In genomic region chr12:32104451-32104862, GRCm38 (mm10) we compare ENCODE assay signal across 9 mouse cellular contexts. TPM values are rescaled to one million over a fixed set of nuclear protein-coding genes. Genes with fewer than 3 reads are reported as not detected.
DNase-seq lines count a peak whose midpoint lies in the region; ATAC-seq and TF ChIP-seq lines count a peak whose summit lies in the region.
"Had no signal": no experiment of that assay in that cellular context is flagged by ENCODE, and none has a peak within 500 bp of the region (broad histone marks: within the 10 kb centered on the region; RNA-seq: fewer than 3 reads in every experiment).

No protein-coding gene starts in this region.

- 18% methylated on average over 6 of the region's 6 CpGs for WGBS in liver, embryonic 12.5 days (ENCODE audit: insufficient replicate concordance)
- 90% methylated on average over 6 of the region's 6 CpGs for WGBS in midbrain, embryonic 16.5 days
- 94% methylated on average over 6 of the region's 6 CpGs for WGBS in hindbrain, embryonic 16.5 days
- WGBS in midbrain, embryonic 13.5 days = 93% methylated on average over 6 of the region's 6 CpGs

- TF ChIP-seq CTCF in G1E (IDR thresholded peaks at IDR 0.05; ENCODE audit: low read depth, low read length) = no peak

- H3K27me3 ChIP-seq in G1E (ENCODE audit: insufficient read depth, low read length) = no peaks in the 10 kb centered on the region
- H3K27me3 ChIP-seq in liver, embryonic 12.5 days (replicated peaks) = no peaks in the 10 kb centered on the region
- H3K27me3 ChIP-seq in midbrain, embryonic 16.5 days (ENCODE audit: control insufficient read depth, insufficient read depth, low read depth, low read length) = no peaks in the 10 kb centered on the region
- H3K27me3 ChIP-seq in hindbrain, embryonic 16.5 days (replicated peaks; ENCODE audit: control insufficient read depth, insufficient read depth, low read length) = no peaks in the 10 kb centered on the region
- H3K27me3 ChIP-seq in midbrain, embryonic 13.5 days = no peaks in the 10 kb centered on the region

- H3K9ac ChIP-seq in liver, embryonic 12.5 days = peak overlapping the region; percentile 79
- H3K9ac ChIP-seq in midbrain, embryonic 16.5 days (ENCODE audit: low read depth, low read length) = no peak overlapping the region
- no peak overlapping the region for H3K9ac ChIP-seq in hindbrain, embryonic 16.5 days (ENCODE audit: low read depth, low read length)
- H3K9ac ChIP-seq in midbrain, embryonic 13.5 days (replicated peaks) = no peak overlapping the region

- ATAC-seq in G1E (ENCODE audit: extremely low read depth, insufficient number of reproducible peaks, low FRiP score, poor library complexity, severe bottlenecking) = peak; percentile 97
- peak; percentile 100 for ATAC-seq in liver, embryonic 12.5 days
- ATAC-seq in midbrain, embryonic 16.5 days = no peak
- no peak for ATAC-seq in hindbrain, embryonic 16.5 days
- ATAC-seq in midbrain, embryonic 13.5 days = no peak

- H3K4me1 ChIP-seq in G1E (ENCODE audit: insufficient read depth, low read depth, low read length) = peaks cover 80% of the 10 kb centered on the region
- H3K4me1 ChIP-seq in liver, embryonic 12.5 days = peaks cover 93% of the 10 kb centered on the region
- no peaks in the 10 kb centered on the region for H3K4me1 ChIP-seq in midbrain, embryonic 16.5 days (ENCODE audit: control insufficient read depth, insufficient read depth, low read length)
- H3K4me1 ChIP-seq in hindbrain, embryonic 16.5 days (ENCODE audit: control insufficient read depth, insufficient read depth, low read depth, low read length) = no peaks in the 10 kb centered on the region
- no peaks in the 10 kb centered on the region for H3K4me1 ChIP-seq in midbrain, embryonic 13.5 days (replicated peaks)

- peak overlapping the region; percentile 98 for H3K27ac ChIP-seq in liver, embryonic 12.5 days
- H3K27ac ChIP-seq in midbrain, embryonic 16.5 days (ENCODE audit: low read length) = no peak overlapping the region
- H3K27ac ChIP-seq in hindbrain, embryonic 16.5 days (ENCODE audit: low read depth, low read length) = no peak overlapping the region
- H3K27ac ChIP-seq in midbrain, embryonic 13.5 days = no peak overlapping the region
- H3K27ac ChIP-seq: kidney, postnatal 0 days had no signal

- DNase-seq in G1E (ENCODE audit: low spot score) (peak; percentile 94), adipocyte (ENCODE audit: low spot score) (peak; percentile 40)
- peak; percentile 41 for DNase-seq in heart, adult 8-10 months (ENCODE audit: low spot score)
- no peak for DNase-seq in gastrocnemius, postnatal 4 days (ENCODE audit: low spot score in 2 of 2)

- peak overlapping the region; percentile 69 for H3K4me2 ChIP-seq in liver, embryonic 12.5 days
- H3K4me2 ChIP-seq in midbrain, embryonic 16.5 days (ENCODE audit: low read length) = no peak overlapping the region
- H3K4me2 ChIP-seq in hindbrain, embryonic 16.5 days (ENCODE audit: low read length) = no peak overlapping the region
- H3K4me2 ChIP-seq in midbrain, embryonic 13.5 days (replicated peaks) = no peak overlapping the region

- H3K36me3 ChIP-seq in G1E (replicated peaks) = peaks cover 6% of the 10 kb centered on the region
- H3K36me3 ChIP-seq in liver, embryonic 12.5 days = peaks cover 59% of the 10 kb centered on the region
- H3K36me3 ChIP-seq in midbrain, embryonic 16.5 days (ENCODE audit: control insufficient read depth, insufficient read depth, low read length) = no peaks in the 10 kb centered on the region
- no peaks in the 10 kb centered on the region for H3K36me3 ChIP-seq in hindbrain, embryonic 16.5 days (ENCODE audit: control insufficient read depth, insufficient read depth, low read length)
- H3K36me3 ChIP-seq in midbrain, embryonic 13.5 days = no peaks in the 10 kb centered on the region

- H3K9me3 ChIP-seq in G1E (replicated peaks) = no peaks in the 10 kb centered on the region
- no peaks in the 10 kb centered on the region for H3K9me3 ChIP-seq in liver, embryonic 12.5 days (replicated peaks)
- H3K9me3 ChIP-seq in midbrain, embryonic 16.5 days (replicated peaks; ENCODE audit: control insufficient read depth, low read length, poor library complexity, severe bottlenecking) = no peaks in the 10 kb centered on the region
- no peaks in the 10 kb centered on the region for H3K9me3 ChIP-seq in hindbrain, embryonic 16.5 days (ENCODE audit: control insufficient read depth, low read length)
- no peaks in the 10 kb centered on the region for H3K9me3 ChIP-seq in midbrain, embryonic 13.5 days

- H3K4me3 ChIP-seq in G1E (ENCODE audit: low read depth, low read length) = peak overlapping the region; percentile 43; the same call in 1 of the 2 replicates
- H3K4me3 ChIP-seq in liver, embryonic 12.5 days = peak overlapping the region; percentile 34
- no peak overlapping the region for H3K4me3 ChIP-seq in midbrain, embryonic 16.5 days (ENCODE audit: low read depth, low read length)
- H3K4me3 ChIP-seq in hindbrain, embryonic 16.5 days (ENCODE audit: low read length) = no peak overlapping the region
- H3K4me3 ChIP-seq in midbrain, embryonic 13.5 days (replicated peaks) = no peak overlapping the region

RNA-seq across cellular contexts. Expression of gene Prkar2b, which starts 43.4 kb away (rescaled TPM):
- 849 and 918 TPM in 2 replicates for total RNA-seq in G1E (2014; fragmentation: Nextera tagmentation)
- 488 and 524 TPM in 2 replicates for total RNA-seq in G1E (2017)
- 179 and 203 TPM in 2 replicates for polyA plus RNA-seq in G1E (2012)
- 1 to 10 TPM; 3.0 to 3.8 (median 3.4) TPM for total RNA-seq in heart, adult 8-10 months (2022)
- polyA plus RNA-seq in liver, embryonic 12.5 days (2016; fragmentation: Nextera tagmentation; extraction: Ambion mirVana) = 137 and 141 TPM in 2 replicates
- polyA plus RNA-seq in midbrain, embryonic 16.5 days (2015; fragmentation: Nextera tagmentation; extraction: Ambion mirVana) = 146 and 149 TPM in 2 replicates
- total RNA-seq in gastrocnemius, postnatal 4 days (2021) = 10 to 100 TPM; 13.7 to 22.5 TPM
- polyA plus RNA-seq in hindbrain, embryonic 16.5 days (2015; fragmentation: Nextera tagmentation; extraction: Ambion mirVana) = 123 and 126 TPM in 2 replicates
- polyA plus RNA-seq in midbrain, embryonic 13.5 days (2015; fragmentation: Nextera tagmentation; extraction: Ambion mirVana) = 103 and 105 TPM in 2 replicates

Comparison
In these comparisons a context has a peak if more than half of its experiments do, and no peak if none do; other contexts are left out.
1. ATAC-seq: peak in G1E (single experiment) and liver, embryonic 12.5 days (single experiment); none in midbrain, embryonic 16.5 days (single experiment), hindbrain, embryonic 16.5 days (single experiment) and midbrain, embryonic 13.5 days (single experiment).
2. DNase-seq: peak in G1E (single experiment), adipocyte (single experiment) and heart, adult 8-10 months (single experiment); none in gastrocnemius, postnatal 4 days (0 of 2).
3. H3K4me3 ChIP-seq: peak in G1E (single experiment) and liver, embryonic 12.5 days (single experiment); none in midbrain, embryonic 16.5 days (single experiment), hindbrain, embryonic 16.5 days (single experiment) and midbrain, embryonic 13.5 days (single experiment).